Mouse (Mus musculus) large intestine, adult 2 months (tissue): ENCODE measurements around the gene Adamts12. TPM values are rescaled to one million over a fixed set of nuclear protein-coding genes. Genes with fewer than 3 reads are reported as not detected.

Experiments
- DNase-seq: peaks from one replicate; pipeline ENCODE4 v3.0.0-alpha.2; 2012; ENCODE audit warnings: low read depth, low spot score
- WGBS: fragments of 180-500 bp; shearing (Covaris S2); methylation state at CpG from one replicate; pipeline ENCODE4 v1.1.7; 2018; 5-methylcytosine and 5-hydroxymethylcytosine counted together
- polyA plus RNA-seq: library from polyadenylated mRNA; depleted of rRNA; stranded (reverse); fragments of >200 nt; gene quantifications from 2 replicates; pipeline ENCODE4 v1.2.3, GENCODE M21; 2012; rRNA removed

The Adamts12 gene
- polyA plus RNA-seq, 1 experiment, result 0.37 TPM

DNA sequence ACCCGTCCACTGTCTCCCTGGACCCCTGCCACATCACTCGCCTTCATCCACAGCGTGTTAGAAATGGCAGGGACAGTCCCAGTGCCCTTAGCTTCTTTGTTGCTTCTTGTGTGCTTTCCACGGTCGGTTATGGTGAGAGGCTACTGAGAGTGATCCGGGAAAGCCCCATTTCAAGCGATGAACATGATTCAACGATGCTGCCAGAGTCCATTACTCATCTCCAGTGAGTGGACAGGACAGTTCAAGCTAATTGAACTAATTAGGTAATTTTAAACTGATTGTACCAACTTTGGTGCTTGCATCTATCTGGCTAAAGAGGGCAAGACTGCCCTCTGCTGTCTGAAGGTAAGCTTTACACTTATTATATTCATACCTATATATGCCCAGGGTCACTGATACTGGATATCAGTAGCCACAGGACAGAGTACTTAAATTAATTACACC, 315.5 kb downstream of the Adamts12 start:
- 49% methylated on average over 8 of the region's 8 CpGs for WGBS
- DNase-seq, result no peak

DNA sequence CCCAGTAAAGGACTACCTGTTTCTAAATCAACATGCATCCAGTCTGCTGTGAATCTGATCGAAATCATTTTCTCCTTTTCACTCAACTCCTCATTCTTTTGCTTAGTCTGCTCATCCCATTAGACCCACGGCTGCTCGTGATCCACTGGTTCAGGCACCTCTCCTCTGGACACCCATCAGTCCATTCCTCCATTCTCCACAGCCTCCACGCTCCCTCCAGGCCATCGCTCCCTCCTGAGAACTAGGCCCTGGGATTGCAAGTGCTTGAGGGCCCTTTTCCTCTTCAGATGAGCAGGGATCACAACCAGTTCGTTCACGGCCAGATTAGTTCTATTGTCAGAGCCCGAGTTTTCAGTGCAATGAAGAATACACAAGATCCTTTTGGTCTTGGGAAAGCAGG, 316.0 kb downstream of the Adamts12 start:
- DNase-seq, result no peak
- 83% methylated on average over 8 of the region's 8 CpGs for WGBS

DNA sequence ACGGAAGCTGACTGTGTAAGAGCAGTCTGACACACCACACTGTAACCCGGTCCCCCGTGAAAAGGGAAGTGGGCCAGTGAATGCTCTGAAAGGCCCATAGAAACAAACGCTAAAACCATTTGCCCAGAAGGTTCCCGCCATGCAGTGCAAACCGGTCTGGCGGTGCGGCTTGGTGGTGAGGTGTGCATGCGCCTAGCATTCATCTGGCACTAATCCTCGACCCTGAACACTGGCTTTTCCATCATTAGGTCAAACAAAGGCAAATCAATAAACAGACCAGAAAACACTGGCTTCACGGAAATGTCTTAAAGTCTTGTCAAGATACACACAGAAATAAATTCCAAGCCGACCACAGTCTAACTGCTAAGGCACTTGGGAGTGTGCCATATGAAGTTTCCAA, 318.0 kb downstream of the Adamts12 start:
- WGBS, result 75% methylated on average over 12 of the region's 12 CpGs

DNA sequence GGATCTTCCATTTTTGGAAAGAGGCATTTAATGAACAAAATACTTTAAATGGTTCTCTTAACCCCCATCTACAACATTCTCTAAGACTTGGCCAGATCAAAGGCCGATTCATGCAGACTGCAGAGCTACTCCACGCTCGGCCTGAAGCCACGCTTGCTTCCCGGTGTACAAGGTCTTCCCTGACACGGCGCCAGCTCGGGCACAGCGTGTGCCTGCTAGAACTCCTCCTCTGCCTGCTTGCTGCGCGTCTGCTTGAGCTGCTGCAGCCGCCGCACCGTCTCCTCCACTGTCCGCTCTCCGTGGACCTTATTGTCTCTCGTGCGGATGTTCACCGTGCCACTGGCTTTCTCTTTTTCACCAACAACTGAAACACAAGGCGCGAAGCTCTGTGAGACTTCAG, 319.2 kb downstream of the Adamts12 start:
- 95% methylated on average over 21 of the region's 21 CpGs for WGBS
- no peak for DNase-seq

More for the DNA sequence above, 318.0 kb downstream of the Adamts12 start:
- DNase-seq, result no peak

DNA sequence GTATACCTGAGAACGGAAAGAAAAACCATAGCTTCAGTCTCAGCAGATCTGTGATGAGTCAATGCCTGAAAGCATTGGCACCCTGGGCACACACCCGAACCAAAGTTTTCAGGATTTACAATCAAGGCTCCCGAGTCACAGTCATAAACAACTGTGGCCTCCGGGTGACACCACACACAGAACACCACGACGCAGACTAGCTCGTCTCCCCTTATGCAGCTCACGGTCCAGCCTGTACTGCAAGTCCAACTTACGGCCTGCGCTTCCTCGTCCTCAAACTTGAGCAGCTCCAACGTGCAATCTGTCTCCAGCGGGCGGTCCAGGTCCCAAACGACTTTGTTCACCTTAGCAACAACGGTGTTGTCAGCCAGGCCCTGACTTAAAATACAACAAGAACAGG, 328.3 kb downstream of the Adamts12 start:
- 90% methylated on average over 16 of the region's 16 CpGs for WGBS
- DNase-seq, result no peak

DNA sequence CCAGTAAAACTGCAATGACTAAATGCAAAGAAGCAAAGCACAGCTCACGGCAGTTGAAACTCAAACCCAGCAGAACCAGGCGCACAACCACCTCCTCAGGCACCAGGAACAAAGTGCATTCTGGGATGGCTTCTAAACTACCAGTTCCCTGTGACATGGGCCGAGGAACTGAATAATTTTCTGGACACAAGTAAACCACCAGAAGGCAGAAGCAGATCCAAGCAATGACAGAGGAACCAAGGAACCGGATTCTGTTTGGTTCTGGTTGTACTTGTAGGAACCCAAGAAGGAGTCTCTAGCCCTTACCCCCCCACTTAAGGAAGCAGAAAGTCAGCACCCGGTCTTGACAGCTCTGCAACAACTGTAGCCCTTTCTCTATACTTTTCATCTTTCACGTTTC, 331.8 kb downstream of the Adamts12 start:
- WGBS, result 82% methylated on average over 6 of the region's 6 CpGs
- DNase-seq, result no peak

Other genes with a start within 250 kb of the Adamts12 start
- gene C1qtnf3, start 112.5 kb upstream of the Adamts12 start, polyA plus RNA-seq, result 2.2 and 4.1 TPM in 2 replicates
- gene Amacr, start 83.0 kb upstream of the Adamts12 start, polyA plus RNA-seq, result 8.4 and 10.4 TPM in 2 replicates
- gene Slc45a2, start 64.1 kb upstream of the Adamts12 start, polyA plus RNA-seq, result not detected in 2 replicates
- gene Rxfp3, start 26.8 kb upstream of the Adamts12 start, polyA plus RNA-seq, result not detected in 2 replicates